Mouse (Mus musculus): ENCODE results near the gene Vmn1r157.
"Not testable (repeated sequence)": the region's sequence is repeated elsewhere in the genome, so short reads cannot be mapped to it uniquely, and the experiment has no call there.

The Vmn1r157 gene

DNA sequence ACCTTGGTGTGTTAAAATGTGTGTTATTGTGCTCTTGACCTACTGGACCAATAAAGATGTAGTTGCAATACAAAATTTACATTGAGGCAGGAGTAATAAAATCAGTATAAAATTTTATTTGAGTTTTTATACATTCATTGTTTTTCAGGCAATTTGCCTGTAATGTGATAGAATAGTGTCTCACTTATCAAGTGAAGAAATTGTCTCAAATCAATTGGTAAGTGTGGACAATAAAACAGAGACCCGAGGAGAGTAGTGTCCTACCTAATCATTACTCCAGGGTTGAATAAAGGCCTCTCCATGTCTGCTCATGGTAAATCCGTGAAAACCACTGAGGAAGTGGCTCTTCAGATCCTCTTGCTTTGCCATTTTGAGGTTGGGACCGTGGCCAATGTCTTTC, at the start of gene Vmn1r157:
TSS of gene Vmn1r157 (plus strand) at position 301 of the 400 bp plus-strand sequence.
- not testable (repeated sequence) for DNase-seq (ENCODE audit: low read depth, low spot score)

DNA sequence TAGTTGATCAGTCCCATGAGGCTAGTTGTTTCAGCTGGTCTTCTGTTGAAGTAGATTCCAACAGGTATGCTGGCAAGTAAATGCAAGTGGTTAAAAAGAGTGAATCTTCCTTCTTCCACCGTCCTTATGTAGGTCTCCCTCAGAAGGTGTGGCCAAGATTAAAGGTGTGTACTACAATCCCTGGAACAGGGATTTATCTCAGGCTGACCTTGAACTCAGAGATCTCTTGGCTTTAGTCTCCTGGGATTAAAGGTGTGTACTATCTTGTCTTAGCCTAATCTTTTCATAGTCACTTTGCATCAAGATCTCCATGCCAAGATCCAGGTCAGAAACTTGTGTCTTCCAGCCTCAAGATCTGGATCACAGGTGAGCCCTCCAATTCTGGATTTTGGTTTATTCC, 41.9 kb upstream of the Vmn1r157 start, which contains the start of gene Gm4567:
TSS of gene Gm4567 (minus strand) at position 101 of the 400 bp plus-strand sequence.
- DNase-seq (ENCODE audit: low read depth, low spot score) = not testable (repeated sequence)

DNA sequence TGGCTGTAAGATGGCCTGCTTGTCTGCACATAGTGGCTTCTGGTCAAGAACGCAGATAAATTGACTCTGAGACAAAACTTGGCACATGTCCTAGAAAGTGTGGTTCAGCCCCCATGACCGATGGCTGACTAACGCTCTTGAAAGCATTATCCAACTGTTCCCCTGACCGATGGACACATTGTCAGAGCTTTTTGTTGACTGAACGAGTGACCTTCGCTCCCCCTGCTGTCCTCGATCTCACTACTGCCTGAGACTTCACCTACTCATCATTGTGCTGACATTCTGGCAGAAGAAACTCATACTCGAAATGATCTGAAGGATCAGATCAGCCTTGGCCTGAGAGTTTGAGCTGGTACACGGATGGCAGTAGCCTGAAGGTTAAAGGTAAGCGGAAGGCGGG, 14.5 kb downstream of the Vmn1r157 start:
- not testable (repeated sequence) for DNase-seq (ENCODE audit: low read depth, low spot score)

DNA sequence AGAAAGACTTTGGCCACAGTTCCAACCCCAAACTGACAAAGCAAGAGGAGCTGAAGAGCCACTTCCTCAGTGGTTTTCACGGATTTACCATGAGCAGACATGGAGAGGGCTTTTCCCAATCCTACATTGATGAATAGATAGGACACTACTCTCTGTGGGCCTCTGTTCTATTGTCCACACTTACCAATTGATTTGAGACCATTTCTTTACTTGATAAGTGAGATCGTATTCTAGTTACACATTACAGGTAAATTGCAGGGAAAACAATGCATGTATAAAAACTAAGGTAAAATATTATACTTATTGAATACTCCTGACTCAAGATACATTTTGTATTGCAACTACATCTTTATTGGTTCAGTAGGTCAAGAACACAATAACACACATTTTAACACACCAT, 29.2 kb downstream of the Vmn1r157 start, which contains the start of gene Vmn1r158:
TSS of gene Vmn1r158 (minus strand) at position 101 of the 400 bp plus-strand sequence.
- DNase-seq (ENCODE audit: low read depth, low spot score) = not testable (repeated sequence)
